Mouse (Mus musculus) liver, postnatal 0 days (tissue): Measurements from ENCODE around the gene Gbp3.

Source experiments
- CTCF ChIP-seq: sonication (generic); IDR thresholded peaks from 2 replicates; pipeline ENCODE4 v1.5.1; 2016; ENCODE audit warnings: antibody characterized with exemption, low read depth
- EP300 ChIP-seq: IDR thresholded peaks from 2 replicates; pipeline ENCODE4 v1.6.1; 2016; ENCODE audit warnings: antibody characterized with exemption, low read depth, mild to moderate bottlenecking

DNA sequence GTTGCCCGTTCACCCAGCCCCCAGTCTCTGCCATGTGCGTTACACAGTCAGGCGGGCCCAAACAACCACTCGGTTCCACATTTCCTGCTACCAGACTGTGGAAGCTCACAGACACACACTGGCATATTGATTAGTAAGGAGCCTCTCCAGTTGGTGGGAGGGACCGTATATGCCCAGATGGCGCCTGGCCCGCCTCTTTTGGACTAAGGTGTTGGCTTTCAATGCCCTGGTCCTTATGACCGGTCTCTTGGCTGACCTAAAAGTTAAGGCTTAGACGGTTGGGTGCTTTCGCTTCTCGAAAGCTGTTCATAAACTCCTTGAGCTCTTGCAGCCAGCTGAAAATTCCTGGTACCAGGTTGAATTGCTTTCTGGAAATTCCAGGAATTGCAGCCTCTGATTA lies 4.2 kb upstream of the Gbp3 start:
- no peak for TF ChIP-seq CTCF
- no peak for TF ChIP-seq EP300
